Mouse (Mus musculus): ENCODE measurements around the gene Atxn1l.

GRCm38 (mm10) chr8:109778280-109778977 lies 40.9 kb upstream of the Atxn1l start, which contains the start of gene Ap1g1:
- no peak for TF ChIP-seq FLI1 (IDR thresholded peaks at IDR 0.05; ENCODE audit: low read length)
- no peak for TF ChIP-seq GATA1 (IDR thresholded peaks at IDR 0.05; ENCODE audit: borderline replicate concordance, low read length)

All from megakaryocyte, embryonic 14.5 days (primary cell).